Comparison of ENCODE assay signal across 12 mouse cellular contexts in genomic region chr10:120686123-120686522, GRCm38 (mm10).
DNase-seq lines count a peak whose midpoint lies in the region; ATAC-seq and TF ChIP-seq lines count a peak whose summit lies in the region.
"Had no signal": no experiment of that assay in that cellular context is flagged by ENCODE, and none has a peak within 500 bp of the region (broad histone marks: within the 10 kb centered on the region; RNA-seq: fewer than 3 reads in every experiment).

No protein-coding gene starts in this region.

- ATAC-seq in heart, embryonic 14.5 days (ENCODE audit: insufficient number of reproducible peaks, insufficient read depth, low FRiP score, low read depth), result peak; percentile 13; the same call in 1 of the 2 replicates
- ATAC-seq in lung, postnatal 0 days, result peak; percentile 83
- ATAC-seq: activated CD4-positive, CD25-positive, alpha-beta regulatory T cell, adult 4 months; forebrain, embryonic 15.5 days had no signal

- no peaks in the 10 kb centered on the region for H3K9me3 ChIP-seq in heart, embryonic 14.5 days (ENCODE audit: control insufficient read depth, low read length)
- no peaks in the 10 kb centered on the region for H3K9me3 ChIP-seq in lung, postnatal 0 days (ENCODE audit: low read length)
- H3K9me3 ChIP-seq: forebrain, embryonic 15.5 days had no signal

- no peak overlapping the region for H3K9ac ChIP-seq in heart, embryonic 14.5 days (ENCODE audit: low read length)
- no peak overlapping the region for H3K9ac ChIP-seq in lung, postnatal 0 days (replicated peaks; ENCODE audit: low read depth)
- H3K9ac ChIP-seq: forebrain, embryonic 15.5 days had no signal

- intact Hi-C loops in heart, postnatal 36 days (cut with DNase I), result no loop called here

- peak overlapping the region; percentile 59 to 70 for H3K27ac ChIP-seq in heart, embryonic 14.5 days (replicated peaks in 1 of 2; ENCODE audit: control insufficient read depth in 1 of 2, insufficient read depth in 1 of 2, low read depth in 2 of 2, low read length in 2 of 2)
- peak overlapping the region; percentile 38; the same call in 1 of the 2 replicates for H3K27ac ChIP-seq in lung, postnatal 0 days (ENCODE audit: low read length)
- H3K27ac ChIP-seq: forebrain, embryonic 15.5 days; macrophage had no signal

- no peak overlapping the region for H3K4me3 ChIP-seq in heart, embryonic 14.5 days (ENCODE audit: control insufficient read depth in 1 of 2, insufficient read depth in 1 of 2, low read depth in 1 of 2, low read length in 2 of 2)
- no peak overlapping the region for H3K4me3 ChIP-seq in lung, postnatal 0 days (ENCODE audit: low read depth, low read length)
- H3K4me3 ChIP-seq: forebrain, embryonic 15.5 days had no signal

- peak; percentile 62 for TF ChIP-seq EP300 in lung, postnatal 0 days (IDR thresholded peaks at IDR 0.05)

- no peak overlapping the region for H3K4me2 ChIP-seq in heart, embryonic 14.5 days (ENCODE audit: low read length)
- no peak overlapping the region for H3K4me2 ChIP-seq in lung, postnatal 0 days (replicated peaks; ENCODE audit: low read depth, low read length)
- H3K4me2 ChIP-seq: forebrain, embryonic 15.5 days had no signal

- WGBS in heart, embryonic 14.5 days, result 17% methylated on average over 10 of the region's 10 CpGs
- WGBS in lung, postnatal 0 days, result 24% methylated on average over 10 of the region's 10 CpGs

- TF ChIP-seq CTCF in lung, postnatal 0 days (IDR thresholded peaks at IDR 0.05), result no peak

- no peaks in the 10 kb centered on the region for H3K36me3 ChIP-seq in heart, embryonic 14.5 days (ENCODE audit: control insufficient read depth, insufficient read depth, low read length)
- no peaks in the 10 kb centered on the region for H3K36me3 ChIP-seq in lung, postnatal 0 days (ENCODE audit: insufficient read depth, low read length)
- H3K36me3 ChIP-seq: forebrain, embryonic 15.5 days had no signal

- DNase-seq in heart, postnatal 36 days, result no peak
- DNase-seq in right cerebral cortex, postnatal 25 days, result peak; percentile 5
- no peak for DNase-seq in right cerebral cortex, adult 18-20 months
- DNase-seq in lung, postnatal 0 days (ENCODE audit: low spot score), result peak; percentile 46
- no peak for DNase-seq in T-cell, adult 2 months (ENCODE audit: low spot score)
- no peak for DNase-seq in natural killer cell, adult 2 months (ENCODE audit: low spot score in 2 of 2)
- no peak for DNase-seq in testis, postnatal 14 days (ENCODE audit: low spot score)
- DNase-seq: cerebellum, adult 9-11 months had no signal

- no peaks in the 10 kb centered on the region for H3K27me3 ChIP-seq in heart, embryonic 14.5 days (ENCODE audit: control insufficient read depth, insufficient read depth, low read length)
- no peaks in the 10 kb centered on the region for H3K27me3 ChIP-seq in lung, postnatal 0 days (replicated peaks; ENCODE audit: insufficient read depth, low read length)
- H3K27me3 ChIP-seq: forebrain, embryonic 15.5 days had no signal

- H3K4me1 ChIP-seq in heart, embryonic 14.5 days (ENCODE audit: control insufficient read depth in 2 of 2, insufficient read depth in 2 of 2, low read length in 2 of 2), result peaks cover 8 to 9% of the 10 kb centered on the region in 2 experiments; a peak in 3 of 4 replicates
- H3K4me1 ChIP-seq in lung, postnatal 0 days (ENCODE audit: insufficient read depth, low read depth, low read length), result no peaks in the 10 kb centered on the region; the same call in 1 of the 2 replicates
- H3K4me1 ChIP-seq: forebrain, embryonic 15.5 days had no signal

Comparison
In these comparisons a context has a peak if more than half of its experiments do, and no peak if none do; other contexts are left out.
1. DNase-seq: peak in right cerebral cortex, postnatal 25 days (single experiment) and lung, postnatal 0 days (single experiment); none in heart, postnatal 36 days (0 of 2), right cerebral cortex, adult 18-20 months (single experiment), T-cell, adult 2 months (single experiment), natural killer cell, adult 2 months (0 of 2) and testis, postnatal 14 days (single experiment).